Mouse (Mus musculus) thymus, adult 2 months (tissue): ENCODE data around the gene Gm49380.

Experiments
- CTCF ChIP-seq: fragments of 200-500 bp; IDR thresholded peaks from 2 replicates; pipeline ENCODE4 v1.5.1; 2012; ENCODE audit warnings: mild to moderate bottlenecking, control low read depth, low read length, moderate library complexity, borderline replicate concordance; ENCODE audit not compliant: control insufficient read depth, poor library complexity, insufficient read depth; ENCODE audit errors: extremely low read depth
- POLR2A ChIP-seq: fragments of 200-500 bp; IDR thresholded peaks from 2 replicates; pipeline ENCODE4 v1.6.1; 2012; ENCODE audit warnings: mild to moderate bottlenecking, low read length, control low read depth, moderate library complexity; ENCODE audit not compliant: control insufficient read depth, poor library complexity, insufficient read depth; ENCODE audit errors: extremely low read depth

DNA sequence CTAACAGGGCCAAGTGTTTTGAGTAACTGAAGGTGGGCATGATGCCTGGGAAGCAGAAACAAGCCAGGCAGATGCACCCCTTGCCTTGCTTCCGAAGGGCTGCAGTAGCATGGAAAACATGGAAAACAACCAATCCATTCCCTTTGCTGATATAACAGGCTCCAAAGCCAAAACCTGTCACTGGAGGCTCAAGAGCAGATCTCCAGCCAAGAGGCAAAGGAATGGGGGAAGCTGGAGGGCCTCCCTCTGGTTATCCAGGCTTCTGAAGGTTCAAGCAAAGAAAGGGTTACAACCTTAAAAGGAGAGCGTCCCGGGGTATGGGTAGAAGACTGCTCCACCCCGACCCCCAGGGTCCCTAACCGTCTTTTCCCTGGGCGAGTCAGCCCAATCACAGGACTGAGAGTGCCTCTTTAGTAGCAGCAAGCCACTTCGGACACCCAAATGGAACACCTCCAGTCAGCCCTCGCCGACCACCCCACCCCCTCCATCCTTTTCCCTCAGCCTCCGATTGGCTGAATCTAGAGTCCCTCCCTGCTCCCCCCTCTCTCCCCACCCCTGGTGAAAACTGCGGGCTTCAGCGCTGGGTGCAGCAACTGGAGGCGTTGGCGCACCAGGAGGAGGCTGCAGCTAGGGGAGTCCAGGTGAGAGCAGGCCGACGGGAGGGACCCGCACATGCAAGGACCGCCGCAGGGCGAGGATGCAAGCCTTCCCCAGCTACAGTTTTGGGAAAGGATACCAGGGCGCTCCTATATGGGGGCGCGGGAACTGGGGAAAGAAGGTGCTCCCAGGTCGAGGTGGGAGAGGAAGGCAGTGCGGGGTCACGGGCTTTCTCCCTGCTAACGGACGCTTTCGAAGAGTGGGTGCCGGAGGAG lies 70.2 kb downstream of the Gm49380 start, which contains the start of gene Thy1:
- peak; percentile 15; the same call in 1 of the 2 replicates for TF ChIP-seq CTCF
- TF ChIP-seq POLR2A: peak; percentile 99
